Mouse (Mus musculus): ENCODE results near the gene Psen2.

Gene Psen2

GRCm38 (mm10) chr1:180249666-180250440 is 13.4 kb downstream of the Psen2 start:
- DNase-seq (ENCODE audit: extremely low spot score, low spot score), result peak; percentile 21

DNA sequence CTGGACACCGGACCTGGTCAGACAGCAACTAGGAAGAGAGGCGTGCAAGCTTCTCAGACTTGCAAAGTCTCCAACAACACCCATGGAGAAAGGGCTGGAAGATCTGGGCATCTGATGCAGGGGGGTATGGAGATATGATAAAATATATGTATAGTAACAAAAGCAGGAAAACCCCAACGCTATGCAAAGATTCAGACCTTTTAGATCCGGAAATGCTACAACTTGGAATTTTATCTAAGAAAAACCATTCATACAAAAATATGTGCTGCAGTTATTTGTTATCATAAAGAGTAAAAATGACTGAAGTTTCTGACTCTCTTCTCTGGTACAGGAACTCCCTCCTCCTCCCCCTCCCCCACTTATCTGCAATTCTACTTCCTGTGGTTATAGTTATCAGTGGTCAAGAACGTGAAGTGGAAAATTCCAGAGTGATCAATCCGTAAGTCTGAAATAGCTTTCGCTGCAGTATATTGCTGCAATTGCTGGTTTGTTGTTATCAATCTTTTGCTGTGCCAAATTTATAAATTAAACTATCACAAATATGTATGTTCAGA is 14.6 kb downstream of the Psen2 start:
- no peak for DNase-seq (ENCODE audit: extremely low spot score, low spot score)

DNA sequence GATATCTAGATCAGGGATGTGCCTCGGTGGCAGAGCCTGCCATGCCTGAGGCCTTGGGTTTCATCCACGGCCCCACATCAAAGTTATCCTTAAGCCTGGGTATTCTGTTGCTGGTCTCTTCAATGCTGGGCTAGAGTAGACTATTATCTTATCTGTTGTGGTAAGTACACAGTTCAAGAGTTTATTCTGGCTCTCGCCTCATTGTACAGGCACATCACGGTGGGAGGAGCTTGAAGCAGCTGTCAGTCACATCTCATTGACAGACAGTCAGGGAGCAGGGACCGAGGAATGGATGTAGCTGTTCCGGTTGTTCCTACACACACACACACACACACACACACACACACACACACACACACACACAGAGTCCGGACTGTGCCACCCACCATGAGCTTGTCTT is 15.3 kb downstream of the Psen2 start:
- no peak for DNase-seq (ENCODE audit: extremely low spot score, low spot score)

DNA sequence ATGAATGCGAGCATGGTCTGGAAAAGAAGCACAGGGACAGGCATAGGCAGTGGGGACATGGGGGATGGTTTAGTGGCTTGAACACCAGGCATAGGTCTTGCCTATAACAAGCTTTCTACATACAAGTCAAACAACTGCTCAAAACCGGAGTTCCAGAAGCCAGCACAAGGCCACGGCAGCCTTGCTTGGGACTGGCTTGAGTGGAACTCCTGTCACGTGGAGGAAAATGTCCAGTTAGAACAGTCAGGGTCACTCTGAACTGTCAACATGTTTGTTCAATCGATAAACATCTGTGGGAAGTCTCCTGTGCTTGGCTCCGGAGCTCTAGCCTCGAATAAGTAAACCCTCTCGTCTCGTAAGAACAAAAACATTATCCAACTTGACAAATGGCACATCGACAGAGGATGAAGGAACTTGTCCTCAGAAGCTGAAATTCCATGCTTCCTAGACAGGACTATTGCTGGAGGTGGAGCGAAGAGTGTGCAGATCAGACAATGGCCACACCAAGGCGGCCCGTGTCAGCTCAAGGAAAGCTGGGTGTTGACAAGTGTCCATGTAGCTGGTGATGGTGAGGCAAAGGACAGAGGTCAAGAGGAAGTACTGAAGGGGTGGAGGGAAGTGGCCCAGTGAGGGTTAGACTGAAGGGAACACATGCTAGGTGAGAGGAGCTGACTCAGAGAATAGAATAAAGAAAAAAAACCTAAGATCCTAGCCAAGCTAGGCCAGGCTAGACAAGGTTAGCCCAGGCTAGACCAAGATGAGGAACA is 17.3 kb downstream of the Psen2 start:
- DNase-seq (ENCODE audit: extremely low spot score, low spot score), result no peak

- DNase-seq (ENCODE audit: extremely low spot score, low spot score), result no peak
Observed at GRCm38 (mm10) chr1:180231729-180232128, 31.5 kb downstream of the Psen2 start.

DNA sequence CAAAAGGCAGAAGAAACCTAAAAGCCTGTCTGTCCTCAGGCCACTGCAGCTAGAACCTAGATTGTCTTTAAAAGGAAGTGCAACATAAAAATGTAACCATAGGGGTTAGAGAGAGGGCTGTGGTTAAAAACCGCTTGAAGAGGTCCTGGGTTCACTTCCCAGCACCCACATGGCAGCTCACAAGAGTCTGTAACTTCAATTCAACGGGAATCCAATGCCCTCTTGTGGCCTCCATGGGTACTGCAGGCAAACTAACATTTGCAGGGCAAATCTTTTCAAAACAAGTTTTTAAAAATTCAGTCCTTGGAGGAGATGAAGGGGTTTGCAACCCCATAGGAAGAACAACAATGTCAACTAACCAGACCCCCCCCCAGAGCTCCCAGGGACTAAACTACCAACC is 32.7 kb downstream of the Psen2 start:
- DNase-seq (ENCODE audit: extremely low spot score, low spot score), result peak; percentile 48

GRCm38 (mm10) chr1:180229906-180230305 is 33.3 kb downstream of the Psen2 start:
- DNase-seq (ENCODE audit: extremely low spot score, low spot score), result no peak

DNA sequence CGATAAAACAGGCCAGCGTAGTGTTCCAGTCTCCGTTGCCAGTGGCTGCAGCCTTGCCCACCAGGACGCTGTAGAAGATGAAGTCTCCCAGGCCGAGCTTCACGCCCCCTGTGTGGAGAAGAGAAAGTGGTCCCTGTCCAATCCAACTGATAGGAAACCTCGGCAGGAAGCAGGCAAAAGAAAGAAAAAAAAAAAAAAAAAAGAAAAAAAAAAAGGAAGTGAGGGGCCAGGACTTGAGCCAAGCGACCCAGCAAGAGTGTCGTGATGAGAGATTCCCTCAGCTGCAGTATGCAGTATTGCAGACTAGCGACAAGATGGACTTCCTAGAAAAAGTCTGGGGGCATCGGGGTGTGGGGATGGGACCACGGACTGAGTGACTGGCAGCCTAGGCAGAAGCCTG is 34.4 kb downstream of the Psen2 start:
- no peak for DNase-seq (ENCODE audit: extremely low spot score, low spot score)

GRCm38 (mm10) chr1:180226766-180227165 is 36.5 kb downstream of the Psen2 start:
- DNase-seq (ENCODE audit: extremely low spot score, low spot score), result no peak

DNA sequence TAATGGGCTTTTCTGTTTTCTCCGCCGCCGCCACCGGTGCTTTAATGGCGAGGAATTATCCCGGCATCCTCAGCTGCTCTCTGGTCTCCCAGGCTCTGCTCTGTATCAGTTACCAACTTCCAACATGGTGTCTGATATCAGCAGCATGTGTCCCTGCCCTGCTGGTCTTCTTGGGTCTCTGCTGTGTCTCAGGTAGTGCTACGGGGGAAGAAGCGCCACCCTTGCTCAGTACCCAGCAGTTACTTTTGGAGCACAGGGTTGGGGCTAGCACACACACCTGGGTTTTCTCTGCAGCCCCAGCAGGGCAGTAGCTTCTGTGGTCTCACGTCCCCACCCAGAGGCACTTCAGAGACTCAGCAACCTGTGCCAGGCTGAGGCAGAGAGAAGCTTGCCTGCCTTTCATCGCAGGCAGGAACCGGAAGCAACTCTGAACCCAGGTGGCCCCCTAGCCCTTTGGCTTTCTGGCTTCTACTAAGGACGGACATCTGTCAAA is 37.0 kb downstream of the Psen2 start:
- peak; percentile 43 for DNase-seq (ENCODE audit: extremely low spot score, low spot score)

- DNase-seq (ENCODE audit: extremely low spot score, low spot score), result peak; percentile 47
Observed at GRCm38 (mm10) chr1:180225500-180226220, 37.6 kb downstream of the Psen2 start.

- DNase-seq (ENCODE audit: extremely low spot score, low spot score), result no peak
Observed at GRCm38 (mm10) chr1:180222007-180222406, 41.2 kb downstream of the Psen2 start.

GRCm38 (mm10) chr1:180220791-180221542 is 42.3 kb downstream of the Psen2 start:
- no peak for DNase-seq (ENCODE audit: extremely low spot score, low spot score)

- DNase-seq (ENCODE audit: extremely low spot score, low spot score), result no peak
Observed at GRCm38 (mm10) chr1:180216541-180217276, 46.5 kb downstream of the Psen2 start.

- DNase-seq (ENCODE audit: extremely low spot score, low spot score), result peak; percentile 63
Observed at GRCm38 (mm10) chr1:180215044-180215443, 48.2 kb downstream of the Psen2 start.

DNA sequence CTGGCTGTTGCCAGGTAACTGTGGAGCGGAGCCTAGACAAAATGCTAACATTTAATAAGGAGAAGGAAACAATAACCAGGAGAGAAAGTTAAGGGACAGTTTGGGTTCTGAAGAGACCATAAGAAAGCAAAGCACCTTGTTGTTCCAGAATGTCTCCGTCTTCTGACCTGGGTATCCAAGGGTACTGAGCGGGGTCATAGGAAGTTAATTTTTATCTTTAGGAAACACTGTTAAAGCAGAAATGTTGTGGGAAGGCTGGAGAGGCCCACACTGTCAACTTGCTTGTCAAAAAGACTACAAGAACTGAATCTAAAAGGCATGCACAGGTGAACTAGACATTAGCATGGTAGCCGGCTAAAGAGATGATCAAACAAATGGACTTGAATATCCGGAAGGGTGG is 50.3 kb downstream of the Psen2 start:
- no peak for DNase-seq (ENCODE audit: extremely low spot score, low spot score)

DNA sequence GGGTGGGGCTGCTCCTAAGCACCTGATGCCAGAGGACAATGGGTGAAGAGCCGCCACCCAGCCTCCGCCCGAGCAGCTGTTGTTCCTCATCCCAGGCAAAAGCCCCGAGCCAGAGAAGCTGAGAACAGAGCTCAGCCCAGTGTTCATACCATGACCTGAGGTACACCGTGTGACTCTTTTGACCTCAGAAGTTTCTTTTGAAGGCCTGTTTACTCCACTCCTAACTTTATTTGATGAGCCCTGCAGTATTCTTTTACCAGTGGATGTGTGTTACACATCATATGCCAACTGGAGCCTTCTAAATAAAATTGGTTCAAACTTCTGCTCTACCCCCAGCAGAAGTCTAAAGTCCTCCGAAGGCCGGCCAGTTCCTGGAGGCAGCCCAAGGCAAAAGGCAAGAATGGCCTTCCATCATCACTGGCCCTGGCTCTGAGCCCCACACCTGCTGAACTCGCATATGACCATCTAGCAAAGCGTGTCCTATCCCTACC is 52.4 kb downstream of the Psen2 start:
- DNase-seq (ENCODE audit: extremely low spot score, low spot score), result no peak

- DNase-seq (ENCODE audit: extremely low spot score, low spot score), result no peak
Observed at GRCm38 (mm10) chr1:180210031-180210432, 53.2 kb downstream of the Psen2 start.

DNA sequence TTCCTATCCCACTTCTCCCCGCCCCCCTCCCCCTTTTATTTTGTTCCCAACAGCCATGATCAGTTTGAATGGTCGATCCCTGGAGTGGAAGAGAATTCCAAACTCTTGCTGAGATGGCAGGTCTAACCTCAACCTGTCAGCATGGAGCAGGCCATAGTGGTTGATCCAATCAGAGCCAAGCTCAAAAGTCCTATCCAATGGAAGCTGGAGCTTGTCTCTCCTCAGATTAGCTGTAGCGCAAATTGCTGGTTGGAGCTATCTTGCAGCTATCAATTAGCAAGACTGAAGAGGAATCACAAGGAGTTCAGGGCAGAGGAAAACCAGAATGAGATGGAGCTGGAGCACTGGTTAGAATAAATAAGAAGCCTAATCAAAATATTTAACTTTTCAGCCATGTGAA is 54.9 kb downstream of the Psen2 start:
- no peak for DNase-seq (ENCODE audit: extremely low spot score, low spot score)

DNA sequence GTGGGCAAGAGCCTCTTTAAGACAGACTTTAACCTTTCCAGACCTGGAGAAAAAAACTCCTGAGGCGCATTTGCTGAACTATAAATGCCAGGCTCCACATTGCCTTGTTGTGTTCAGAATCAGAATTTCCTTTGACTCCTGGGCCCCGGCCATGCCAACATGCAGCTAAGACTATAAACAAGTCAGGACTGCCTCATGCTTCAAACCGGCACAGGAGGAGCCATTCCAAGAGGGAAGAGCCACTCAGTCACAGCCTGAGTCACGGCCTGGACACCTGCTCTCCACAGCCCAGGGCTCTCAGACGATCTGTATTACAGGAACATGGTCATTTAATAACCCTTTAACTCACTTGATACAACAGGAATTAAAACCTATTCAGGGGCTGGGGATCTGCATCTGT is 62.5 kb downstream of the Psen2 start:
- no peak for DNase-seq (ENCODE audit: extremely low spot score, low spot score)
